Mouse (Mus musculus) ovary, postnatal 10 days (tissue): ENCODE measurements around the gene Itgav.

Experiments used
- DNase-seq: peaks from one replicate; pipeline ENCODE4 v3.0.0; 2022; ENCODE audit warnings: low spot score

Gene Itgav

DNA sequence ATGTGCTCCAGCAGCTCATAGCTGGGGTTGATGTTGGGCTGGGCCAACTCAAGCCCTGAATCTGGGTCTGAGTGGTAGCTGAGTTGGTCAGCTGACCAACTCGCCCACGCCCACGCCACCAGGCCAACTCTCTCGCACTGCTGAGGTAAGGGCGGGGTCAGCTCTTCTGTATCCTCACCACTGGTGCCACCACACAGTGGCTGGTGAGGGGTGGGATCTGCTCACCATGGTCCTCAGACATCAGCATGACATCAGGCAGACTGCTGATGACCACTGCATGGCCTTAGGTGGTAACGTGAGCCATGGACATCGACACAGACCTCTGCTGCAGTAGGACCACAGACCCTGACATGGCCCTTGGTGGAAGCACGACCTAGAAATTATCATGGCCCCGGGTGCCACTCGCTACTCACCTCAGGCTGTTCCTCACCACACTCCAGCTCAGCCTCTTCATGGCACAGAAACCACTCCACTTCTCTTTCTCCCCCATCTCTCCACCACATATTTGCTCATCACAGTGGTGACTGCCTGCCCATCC is 24.5 kb downstream of the Itgav start:
- DNase-seq: no peak

DNA sequence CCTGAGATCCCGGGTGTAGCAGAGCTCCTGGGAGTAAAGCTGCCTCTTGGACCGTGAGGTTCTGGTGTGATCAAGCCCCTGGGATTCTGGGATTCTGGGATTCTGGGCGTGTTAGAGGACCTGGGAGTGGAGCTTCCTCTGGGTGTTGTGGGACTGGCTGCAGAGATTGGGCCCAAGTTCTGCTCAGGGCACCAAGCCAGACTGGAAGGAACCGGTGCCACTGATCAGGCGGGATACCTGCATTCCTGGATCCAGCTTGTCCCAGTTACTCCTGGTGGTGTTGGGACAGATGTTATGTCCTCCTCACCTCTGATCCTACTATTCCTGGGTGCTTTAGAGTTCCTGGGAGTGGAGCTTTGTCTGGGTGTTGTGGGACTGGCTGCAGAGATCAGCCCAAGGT is 28.8 kb downstream of the Itgav start:
- DNase-seq: no peak

DNA sequence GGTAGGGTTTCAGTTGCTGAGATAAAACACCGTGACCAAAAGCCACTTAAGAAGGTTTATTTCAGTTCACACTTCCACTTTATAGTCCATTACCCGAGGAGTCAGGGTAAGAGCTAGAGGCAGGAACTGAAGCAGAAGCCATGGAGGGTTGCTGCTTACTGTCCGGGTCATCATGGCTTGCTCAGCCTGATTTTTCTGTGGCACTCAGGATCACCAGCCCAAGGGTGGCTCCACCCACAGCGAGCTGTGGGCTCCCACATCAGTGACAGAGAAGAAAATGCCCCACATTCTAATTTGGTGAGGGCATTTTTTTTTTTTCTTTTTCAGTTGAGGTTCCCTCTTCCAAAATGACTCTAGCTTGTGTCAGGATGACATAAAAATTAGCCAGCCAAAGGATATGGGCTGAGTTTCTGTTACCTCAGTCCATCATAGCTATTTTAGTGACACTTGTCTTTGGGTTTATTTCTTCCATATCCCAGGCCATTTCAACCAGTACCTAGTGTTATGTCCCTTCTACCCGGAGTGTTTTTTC is 30.2 kb downstream of the Itgav start:
- no peak for DNase-seq

DNA sequence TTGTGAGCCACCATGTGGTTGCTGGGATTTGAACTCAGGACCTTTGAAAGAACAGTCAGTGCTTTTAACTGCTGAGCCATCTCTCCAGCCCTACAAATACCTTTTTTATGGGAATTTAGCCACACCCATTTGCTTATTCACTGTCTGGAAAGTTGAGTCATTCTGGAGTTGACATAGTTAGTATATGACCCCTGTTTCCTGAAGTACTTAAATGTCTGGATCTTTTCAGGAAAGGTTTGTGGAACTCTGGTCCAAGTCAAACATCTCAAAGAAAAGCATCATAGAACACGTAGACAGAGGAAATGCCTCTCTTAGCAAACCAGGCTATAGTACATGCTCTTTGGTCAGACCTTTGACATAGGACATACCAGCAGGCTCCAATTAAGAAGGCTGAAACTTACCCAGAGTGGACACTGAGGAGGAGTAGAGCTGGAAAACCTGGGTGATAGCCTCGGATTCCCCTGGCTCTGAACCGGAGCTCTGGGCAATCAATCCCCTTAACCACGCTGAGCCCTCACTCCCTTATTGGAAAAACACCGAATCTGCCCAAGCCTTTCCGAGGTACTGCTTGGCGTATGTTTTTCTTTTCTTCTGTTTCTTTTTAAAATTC is 34.5 kb downstream of the Itgav start:
- no peak for DNase-seq

DNA sequence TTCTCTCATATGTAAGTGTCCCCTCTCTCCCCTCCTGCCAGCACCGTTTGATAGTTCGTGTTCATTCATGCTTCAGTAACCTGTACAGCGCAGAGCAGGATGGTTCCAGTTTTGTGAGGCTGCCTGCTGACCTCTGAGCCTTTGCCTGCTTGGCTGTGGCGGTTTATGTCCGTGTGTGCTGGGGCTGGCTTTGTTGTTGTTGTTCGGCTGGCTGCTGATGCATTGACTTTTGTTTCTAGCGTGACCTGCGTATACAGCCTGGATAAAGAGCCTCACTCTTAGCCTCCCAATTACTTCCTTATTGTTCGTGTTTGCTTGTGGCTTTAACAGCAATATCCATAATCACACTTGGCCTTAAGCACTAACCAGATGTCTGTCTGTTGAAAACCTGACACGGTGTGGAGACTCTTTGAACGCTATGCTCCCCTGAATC is 35.0 kb downstream of the Itgav start:
- no peak for DNase-seq

DNA sequence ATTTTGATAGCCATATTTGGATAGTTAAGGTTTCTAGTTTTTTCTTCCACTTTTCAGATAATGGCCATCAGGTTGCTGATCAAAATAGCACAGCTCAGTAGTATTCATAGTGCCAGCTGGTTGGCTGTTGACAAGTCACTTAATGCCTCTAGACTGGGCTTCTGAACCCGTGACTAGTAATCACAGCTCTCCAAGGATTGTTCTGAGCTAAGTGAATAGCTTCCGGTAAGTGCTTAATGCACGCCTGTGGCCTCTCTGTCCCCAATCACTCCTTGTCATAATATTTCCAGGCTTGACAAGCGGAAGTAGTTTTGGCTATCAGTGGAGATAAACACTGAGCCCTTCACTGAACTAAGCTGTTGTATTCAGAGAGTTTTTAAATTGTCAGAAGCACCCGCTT is 35.5 kb downstream of the Itgav start:
- no peak for DNase-seq

DNA sequence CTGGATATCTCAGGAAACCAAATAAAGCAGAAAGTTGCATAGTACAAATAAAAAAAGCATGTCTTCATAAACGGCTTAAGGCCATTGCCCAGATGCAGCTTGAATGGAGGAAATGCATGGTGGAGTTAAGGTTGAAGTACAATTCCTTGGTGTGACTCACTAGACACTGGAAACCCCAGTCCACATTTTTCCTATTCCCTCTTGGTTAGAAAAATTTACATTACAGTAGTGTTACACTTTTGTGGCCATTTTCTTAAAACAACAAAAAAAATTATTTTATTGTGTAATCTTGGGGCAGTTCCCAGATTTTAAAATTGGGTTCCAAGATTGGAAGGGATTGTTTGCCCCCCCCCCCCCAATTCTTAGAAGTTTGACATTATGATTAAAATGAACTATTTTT is 35.9 kb downstream of the Itgav start:
- no peak for DNase-seq

DNA sequence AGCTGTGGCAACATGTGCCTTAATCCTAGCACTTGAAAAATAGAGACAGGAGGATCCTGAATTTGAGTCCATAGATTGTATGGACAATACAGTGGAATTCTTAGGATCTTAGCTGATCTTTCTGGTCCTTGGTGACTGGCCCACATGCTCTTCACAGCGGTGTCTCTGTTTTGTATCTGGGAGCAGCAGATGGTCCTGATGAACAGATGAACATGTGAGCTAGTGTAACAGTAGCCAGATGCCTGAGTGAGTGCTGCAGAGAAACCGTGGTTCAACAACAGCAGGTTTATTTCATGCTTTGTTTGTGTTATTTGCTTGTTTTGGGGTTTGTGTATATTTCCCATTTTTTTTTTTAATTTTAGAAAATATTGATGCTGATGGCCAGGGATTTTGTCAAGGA is 37.3 kb downstream of the Itgav start:
- DNase-seq: no peak

DNA sequence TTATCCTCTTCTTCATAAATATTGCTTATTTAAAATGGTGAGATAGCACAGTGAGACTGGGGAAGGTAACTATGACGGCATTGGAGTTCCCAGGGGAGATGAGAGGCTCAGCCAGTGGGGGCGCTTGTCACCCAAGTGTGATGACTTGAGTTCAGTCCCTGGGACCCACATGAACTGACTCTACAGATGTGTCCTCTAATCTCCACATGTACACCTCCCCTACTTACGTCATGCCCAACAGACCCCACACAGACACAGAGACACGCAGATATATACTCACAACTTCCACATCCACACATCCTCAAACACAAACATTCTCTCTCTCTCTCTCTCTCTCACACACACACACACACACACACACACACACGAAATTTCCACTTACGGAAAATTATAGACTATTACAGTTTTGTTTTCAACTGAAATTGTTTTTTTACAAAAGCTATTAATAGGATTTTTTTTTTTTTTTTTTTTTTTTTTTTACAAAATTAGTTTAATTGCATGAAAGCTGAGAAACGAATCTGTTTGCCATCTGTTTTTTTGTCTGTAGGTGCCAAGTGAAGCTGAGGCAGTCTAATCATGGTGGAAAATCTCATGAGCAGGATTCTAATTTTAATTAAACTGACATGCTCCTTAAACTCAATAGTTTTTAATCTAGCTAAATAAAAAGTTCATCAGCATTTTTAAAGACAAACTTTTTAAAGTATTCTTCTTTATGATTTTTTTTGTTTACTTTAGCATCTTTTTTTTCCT is 38.1 kb downstream of the Itgav start:
- no peak for DNase-seq

DNA sequence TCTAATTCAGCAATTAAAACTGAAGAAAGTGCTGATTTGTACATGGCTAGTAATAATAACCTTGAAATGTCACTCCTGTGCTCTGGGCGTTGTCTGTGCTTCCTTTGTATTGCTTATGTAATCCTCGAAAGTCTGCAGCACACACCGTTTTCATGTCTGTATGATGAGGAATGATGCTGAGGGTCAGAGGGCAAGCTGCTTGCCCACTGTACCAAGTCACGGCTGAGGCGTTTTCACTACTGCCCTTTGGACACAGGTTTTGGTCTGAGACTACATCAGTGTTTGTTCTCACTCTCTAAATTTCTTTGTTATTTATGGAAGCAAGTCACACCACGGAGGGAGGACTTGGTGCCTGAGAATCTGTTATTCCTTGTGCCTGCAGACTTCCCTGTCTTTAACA is 41.9 kb downstream of the Itgav start:
- no peak for DNase-seq

DNA sequence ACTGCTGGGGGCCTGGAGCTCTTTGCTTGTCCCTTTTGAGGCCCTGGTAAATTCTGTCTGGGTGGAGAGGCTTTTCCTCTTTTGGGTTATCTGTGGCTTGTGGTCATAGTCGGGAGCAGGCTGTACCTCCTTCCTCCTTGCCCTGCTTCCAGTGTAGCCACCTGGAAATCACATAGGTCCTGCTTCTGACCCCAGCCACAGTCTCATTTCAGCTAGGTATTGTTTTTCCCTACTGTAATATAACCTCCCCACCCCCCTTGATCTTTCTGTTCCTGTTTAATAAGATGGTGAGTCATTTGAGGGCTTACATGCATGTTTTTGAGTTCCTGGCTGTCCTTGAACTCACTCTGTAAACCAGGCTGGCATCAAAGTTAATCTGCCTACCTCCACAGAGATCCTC is 42.7 kb downstream of the Itgav start:
- no peak for DNase-seq

DNA sequence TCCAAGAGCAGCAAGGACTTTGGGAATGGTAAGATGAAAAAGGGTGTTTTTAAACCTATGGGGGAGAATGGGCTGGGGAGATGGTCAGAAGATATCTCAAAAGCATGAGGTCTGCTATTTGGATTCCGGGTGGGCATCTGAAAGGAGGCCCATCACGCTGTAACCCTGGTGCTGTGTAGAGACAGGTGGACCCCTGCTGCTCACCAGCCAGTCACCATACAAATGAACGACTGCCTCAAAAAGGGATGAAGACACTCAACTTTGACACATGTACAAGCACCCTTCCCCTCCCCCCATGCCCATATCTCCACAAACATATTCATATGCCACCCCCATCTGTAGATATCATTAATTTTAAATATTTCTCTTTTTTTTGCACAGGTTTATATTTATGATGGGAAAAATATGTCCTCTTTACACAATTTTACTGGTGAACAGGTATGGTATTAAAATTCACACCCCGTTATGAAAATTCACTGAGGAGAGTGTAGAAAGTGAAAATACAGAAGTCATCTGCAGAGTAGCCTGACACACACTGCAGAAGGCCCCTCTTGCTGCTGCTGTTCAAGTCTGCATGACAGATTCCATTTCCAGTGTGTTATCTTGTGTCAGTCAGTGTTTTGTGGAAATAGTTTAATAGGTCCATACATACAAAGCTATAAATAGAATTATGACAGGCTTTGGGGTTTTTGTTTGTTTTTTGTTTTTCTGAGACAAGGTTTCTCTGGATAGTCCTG is 44.3 kb downstream of the Itgav start:
- DNase-seq: no peak

DNA sequence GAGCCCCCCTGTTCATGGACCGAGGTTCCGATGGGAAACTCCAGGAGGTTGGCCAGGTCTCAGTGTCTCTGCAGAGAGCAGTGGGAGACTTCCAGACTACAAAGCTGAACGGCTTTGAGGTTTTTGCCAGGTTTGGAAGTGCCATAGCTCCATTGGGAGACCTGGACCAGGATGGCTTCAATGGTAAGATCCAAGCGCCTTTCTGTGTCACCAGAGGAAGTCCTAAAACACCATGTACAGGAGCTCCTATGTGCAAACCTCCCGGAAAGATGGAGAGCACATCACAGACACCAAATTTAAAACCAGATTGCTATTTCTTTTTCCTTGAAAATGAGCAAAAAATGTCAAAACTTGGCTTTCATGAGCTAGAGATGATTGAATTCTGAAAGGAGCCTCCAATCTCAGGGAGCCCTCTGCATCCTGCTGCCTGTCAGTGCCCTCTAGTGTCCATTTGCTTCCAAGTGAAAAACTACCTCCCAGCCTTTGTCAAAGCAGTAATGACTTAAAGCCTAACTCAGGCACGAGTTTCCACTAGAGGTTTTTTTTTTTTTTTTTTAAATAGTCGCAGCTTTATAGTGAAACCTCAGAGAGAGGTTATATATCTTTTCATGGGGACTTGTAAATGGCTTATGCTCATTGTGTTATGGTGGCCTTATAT is 47.1 kb downstream of the Itgav start:
- no peak for DNase-seq

DNA sequence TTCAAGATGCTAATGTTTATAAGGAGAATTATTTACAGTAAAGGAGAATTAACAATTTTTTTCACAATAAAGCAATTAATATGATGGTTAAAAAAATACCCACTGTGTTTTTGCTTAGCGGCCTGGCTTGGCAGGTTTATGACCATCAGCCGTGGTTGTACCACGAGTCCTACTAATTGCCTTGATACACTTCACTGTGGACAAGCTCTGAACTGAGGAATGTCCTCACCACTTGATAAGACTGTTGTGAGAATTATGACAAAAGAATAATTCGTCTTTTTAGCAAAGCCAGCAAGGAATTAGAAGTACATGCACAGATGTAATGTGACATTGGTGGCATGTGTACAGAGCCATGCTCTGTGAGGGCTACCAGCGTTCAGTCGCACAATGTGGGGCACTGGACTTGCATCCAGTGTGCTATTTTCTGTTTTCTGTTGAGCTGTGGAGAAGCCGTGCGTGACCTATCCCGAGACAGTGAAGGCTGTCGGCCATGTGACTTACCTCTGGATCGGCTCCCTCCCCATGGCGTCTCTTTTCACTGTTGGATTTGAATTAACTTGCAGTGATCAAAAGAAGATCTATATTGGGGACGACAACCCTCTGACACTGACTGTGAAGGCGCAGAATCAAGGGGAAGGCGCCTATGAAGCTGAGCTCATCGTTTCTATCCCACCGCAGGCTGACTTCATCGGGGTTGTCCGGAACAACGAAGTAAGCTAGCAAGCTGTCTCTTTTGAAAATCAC is 67.3 kb downstream of the Itgav start:
- DNase-seq: no peak

DNA sequence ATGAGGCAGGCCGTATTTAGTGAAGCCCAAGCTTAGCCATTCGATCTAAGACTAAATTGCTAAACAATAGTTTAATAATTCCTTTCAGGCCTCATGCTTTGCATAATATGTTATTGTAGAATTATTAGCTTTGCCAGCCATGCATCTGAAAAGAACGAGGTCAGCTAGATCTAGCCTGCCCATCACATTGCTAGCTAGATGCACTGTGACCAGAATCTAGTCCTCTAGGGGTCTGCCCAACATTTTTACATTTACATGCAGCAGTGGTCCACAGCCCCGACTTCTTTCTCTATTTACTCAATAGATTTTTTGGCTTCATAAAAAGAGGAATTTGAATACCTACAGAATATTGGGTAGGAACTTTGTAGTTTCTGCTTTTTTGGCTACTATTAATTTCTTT is 67.9 kb downstream of the Itgav start:
- no peak for DNase-seq

DNA sequence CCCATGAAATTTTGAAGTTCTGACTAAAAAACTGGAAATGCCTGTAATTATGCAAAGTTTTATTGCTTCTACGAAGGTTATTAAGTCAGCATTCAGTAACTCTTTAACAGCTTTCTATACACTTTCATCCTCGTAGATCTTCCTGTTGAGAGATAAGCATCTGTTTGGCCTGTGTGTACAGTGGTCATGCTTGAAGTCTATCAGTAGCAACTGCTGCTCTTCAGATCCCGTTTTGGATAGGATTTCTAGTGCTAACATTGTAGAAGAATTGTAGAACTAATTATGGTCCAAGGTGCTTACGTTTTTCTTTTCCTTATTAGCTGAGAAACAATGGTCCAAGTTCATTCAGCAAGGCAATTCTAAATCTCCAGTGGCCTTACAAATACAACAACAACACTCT is 71.6 kb downstream of the Itgav start:
- DNase-seq: no peak

DNA sequence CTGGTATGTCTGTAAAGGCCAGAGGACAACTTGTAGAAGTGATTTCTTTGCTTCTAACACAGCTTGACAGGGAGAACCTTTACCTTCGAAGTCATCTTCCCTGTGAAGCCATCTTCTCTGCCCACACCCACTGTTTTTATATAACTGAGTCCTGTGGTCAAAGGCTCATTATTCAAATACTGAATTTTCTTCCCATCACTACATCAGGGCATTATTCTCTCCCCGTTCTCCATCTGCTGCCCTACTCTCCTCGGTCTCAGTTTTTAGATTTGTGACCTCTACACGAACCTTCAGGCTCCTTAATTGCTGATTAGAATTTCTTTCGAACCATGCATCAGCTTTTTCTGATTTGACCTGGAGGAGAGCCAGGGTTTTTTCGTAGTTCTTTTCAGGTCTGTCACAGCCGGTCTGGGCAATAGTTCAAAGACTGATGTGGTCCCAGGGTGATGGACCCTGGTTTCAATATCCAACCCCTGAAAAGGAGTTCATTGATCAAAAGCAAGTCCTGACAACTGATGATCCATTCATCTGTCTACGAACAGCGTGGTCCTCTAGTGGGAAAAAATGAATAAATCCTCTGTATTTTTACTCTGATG is 73.8 kb downstream of the Itgav start:
- DNase-seq: no peak

DNA sequence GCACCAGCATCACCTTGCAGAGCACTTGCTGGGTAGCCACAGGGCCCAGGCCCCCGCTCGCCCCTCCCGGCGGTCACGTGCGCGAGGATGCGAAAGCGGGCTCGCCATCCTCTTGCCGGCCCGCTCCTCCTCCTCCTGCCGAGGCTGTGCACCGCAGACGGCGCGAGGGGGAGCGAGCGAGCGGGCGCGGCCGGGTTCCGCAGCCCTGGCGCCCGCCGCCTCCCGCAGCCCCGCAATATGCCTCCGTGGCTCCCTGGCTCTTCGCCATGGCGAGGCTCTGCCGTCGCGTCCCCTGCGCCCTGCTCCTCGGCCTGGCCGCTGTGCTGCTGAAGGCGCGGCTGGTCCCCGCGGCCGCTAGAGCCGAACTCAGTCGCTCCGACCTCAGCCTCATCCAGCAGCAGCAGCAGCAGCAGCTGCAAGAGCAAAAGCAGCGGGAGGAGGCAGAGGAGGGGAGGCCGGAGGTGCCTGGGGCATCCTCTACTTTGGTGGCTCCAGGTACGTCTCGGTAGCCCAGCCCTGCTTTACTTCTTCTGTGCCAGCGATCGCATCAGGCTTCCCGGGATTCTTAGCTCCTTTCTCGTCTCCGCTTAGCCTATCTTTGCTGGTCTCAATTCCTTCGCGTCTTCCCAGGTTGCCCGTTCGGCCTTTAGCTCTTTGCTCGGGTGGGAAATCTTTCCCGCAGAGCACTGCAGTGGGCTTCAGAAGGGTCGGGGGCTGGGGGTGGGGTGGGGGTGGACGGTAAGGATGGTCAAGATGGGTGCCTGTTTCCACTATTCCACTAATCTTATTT is 88.5 kb downstream of the Itgav start, which contains the start of gene Fam171b:
TSS of gene Fam171b (plus strand) at position 154 of the 790 bp plus-strand sequence.
- DNase-seq: peak; percentile 41

DNA sequence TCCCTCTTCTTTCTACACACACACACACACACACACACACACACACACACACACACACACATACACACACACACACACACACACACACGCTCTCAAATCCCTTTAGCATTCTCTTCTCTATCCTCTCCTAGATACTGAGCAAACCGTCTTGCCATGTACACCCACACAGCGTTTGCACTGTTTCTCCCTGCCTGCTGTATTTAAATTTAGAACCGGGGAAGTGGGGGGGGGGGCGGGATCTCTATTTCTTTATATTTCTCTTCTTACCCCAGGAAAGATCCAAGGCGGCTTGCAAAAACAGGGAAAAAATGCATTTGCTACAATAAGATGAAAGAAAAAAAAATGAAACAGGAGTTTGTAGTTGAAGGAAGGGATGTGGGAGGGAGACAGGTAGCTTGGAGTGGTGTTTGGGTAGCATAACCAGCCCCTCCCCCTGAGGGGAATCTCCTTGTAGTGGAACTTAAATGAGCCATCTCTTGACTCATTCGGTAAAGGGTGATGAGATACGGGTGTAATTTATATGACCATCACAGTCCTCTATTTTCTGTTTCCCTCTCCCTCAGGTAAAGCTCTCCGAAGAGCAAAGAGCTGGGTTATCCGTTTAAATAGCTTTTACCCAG is 89.2 kb downstream of the Itgav start:
- no peak for DNase-seq

DNA sequence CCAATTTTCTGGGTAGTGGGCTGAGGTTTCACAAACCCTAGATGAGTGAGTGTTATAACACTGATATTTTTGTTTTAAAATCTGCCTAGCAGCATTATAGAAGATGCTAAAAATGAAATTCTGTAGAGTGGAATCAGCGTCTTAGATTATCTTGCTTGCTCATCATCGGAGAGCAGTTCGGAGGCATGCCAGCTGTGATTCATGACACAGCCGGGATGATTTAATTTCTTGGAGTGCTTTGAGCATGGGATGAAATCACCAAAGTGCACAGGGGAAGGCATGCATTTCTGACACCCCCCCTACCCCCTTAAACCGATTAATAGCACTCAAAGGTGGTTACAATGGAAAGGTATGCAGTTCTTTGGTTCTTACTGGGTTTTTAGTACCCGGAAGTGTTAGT is 89.8 kb downstream of the Itgav start:
- no peak for DNase-seq
